Mouse (Mus musculus): ENCODE measurements around the gene Gm42372.
A peak's percentile ranks its signal among the peaks of the same experiment; 100 is the strongest.

Gene Gm42372

DNA sequence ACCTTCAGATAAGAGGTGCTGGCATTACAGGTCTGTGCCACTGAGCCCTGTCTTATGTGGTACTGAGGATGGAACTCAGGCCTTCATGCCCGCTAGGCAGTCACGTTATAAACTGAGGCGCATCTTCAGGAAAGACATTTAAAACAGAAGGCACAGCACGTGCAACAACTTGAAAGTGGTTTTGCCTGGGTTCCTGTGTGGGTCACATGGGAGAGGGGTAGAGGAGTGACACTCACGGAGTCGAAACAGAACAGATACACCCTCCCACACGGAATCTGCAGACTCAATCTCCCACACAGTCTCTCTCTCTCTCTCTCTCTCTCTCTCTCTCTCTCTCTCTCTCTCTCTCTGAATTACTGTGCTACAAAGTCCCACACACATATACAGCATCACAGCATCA, 47.4 kb downstream of the Gm42372 start:
- DNase-seq (ENCODE audit: low spot score in 2 of 2), result peak in 1 of 2 experiments; percentile 40

Measured in left cerebral cortex, adult 9 months (tissue).